Mouse (Mus musculus): ENCODE results near the gene Actl11. TPM values are rescaled to one million over a fixed set of nuclear protein-coding genes. Genes with fewer than 3 reads are reported as not detected.

Actl11 gene
- polyA plus RNA-seq, 1 experiment from 2014 or later, result not detected

Other genes with a start within 250 kb of the Actl11 start
- 1.1 and 1.9 TPM in 2 replicates for gene Gnat1, start 248.8 kb upstream of the Actl11 start, polyA plus RNA-seq (2015; fragmentation: Nextera tagmentation; extraction: Ambion mirVana)
- 19.7 and 21.3 TPM in 2 replicates for gene Sema3f, start 218.0 kb upstream of the Actl11 start, polyA plus RNA-seq (2015; fragmentation: Nextera tagmentation; extraction: Ambion mirVana)
- gene Rbm5, start 157.5 kb upstream of the Actl11 start, polyA plus RNA-seq (2015; fragmentation: Nextera tagmentation; extraction: Ambion mirVana), result 182 and 185 TPM in 2 replicates
- gene Rbm6, start 55.2 kb upstream of the Actl11 start, polyA plus RNA-seq (2015; fragmentation: Nextera tagmentation; extraction: Ambion mirVana), result 67.4 and 76.2 TPM in 2 replicates
- gene Mon1a, start 40.3 kb upstream of the Actl11 start, polyA plus RNA-seq (2015; fragmentation: Nextera tagmentation; extraction: Ambion mirVana), result 19.4 and 21.0 TPM in 2 replicates
- 10.8 TPM in 2 replicates for gene Mst1r, start 21.6 kb upstream of the Actl11 start, polyA plus RNA-seq (2015; fragmentation: Nextera tagmentation; extraction: Ambion mirVana)
- gene Camkv, start 7.2 kb downstream of the Actl11 start, polyA plus RNA-seq (2015; fragmentation: Nextera tagmentation; extraction: Ambion mirVana), result 3.0 and 3.1 TPM in 2 replicates
- gene Traip, start 21.7 kb downstream of the Actl11 start, polyA plus RNA-seq (2015; fragmentation: Nextera tagmentation; extraction: Ambion mirVana), result 17.2 and 18.3 TPM in 2 replicates
- 37.0 and 40.2 TPM in 2 replicates for gene Uba7, start 47.0 kb downstream of the Actl11 start, polyA plus RNA-seq (2015; fragmentation: Nextera tagmentation; extraction: Ambion mirVana)
- 6.1 and 6.9 TPM in 2 replicates for gene Gm20661, start 54.6 kb downstream of the Actl11 start, polyA plus RNA-seq (2015; fragmentation: Nextera tagmentation; extraction: Ambion mirVana)
- gene Inka1, start 57.4 kb downstream of the Actl11 start, polyA plus RNA-seq (2015; fragmentation: Nextera tagmentation; extraction: Ambion mirVana), result 47.6 and 54.7 TPM in 2 replicates
- gene Cdhr4, start 64.0 kb downstream of the Actl11 start, polyA plus RNA-seq (2015; fragmentation: Nextera tagmentation; extraction: Ambion mirVana), result 10.9 and 13.7 TPM in 2 replicates
- gene Gm20662, start 67.9 kb downstream of the Actl11 start, polyA plus RNA-seq (2015; fragmentation: Nextera tagmentation; extraction: Ambion mirVana), result 0.46 and 1.1 TPM in 2 replicates
- gene Ip6k1, start 74.0 kb downstream of the Actl11 start, polyA plus RNA-seq (2015; fragmentation: Nextera tagmentation; extraction: Ambion mirVana), result 46.7 and 48.4 TPM in 2 replicates
- 45.2 and 48.4 TPM in 2 replicates for gene Gmppb, start 120.8 kb downstream of the Actl11 start, polyA plus RNA-seq (2015; fragmentation: Nextera tagmentation; extraction: Ambion mirVana)
- gene Amigo3, start 124.7 kb downstream of the Actl11 start, polyA plus RNA-seq (2015; fragmentation: Nextera tagmentation; extraction: Ambion mirVana), result 3.5 and 3.6 TPM in 2 replicates
- 5.2 and 7.9 TPM in 2 replicates for gene Mst1, start 152.0 kb downstream of the Actl11 start, polyA plus RNA-seq (2015; fragmentation: Nextera tagmentation; extraction: Ambion mirVana)
- gene Rnf123, start 154.9 kb downstream of the Actl11 start, polyA plus RNA-seq (2015; fragmentation: Nextera tagmentation; extraction: Ambion mirVana), result 27.5 and 32.7 TPM in 2 replicates
- 73.7 and 76.1 TPM in 2 replicates for gene Apeh, start 166.1 kb downstream of the Actl11 start, polyA plus RNA-seq (2015; fragmentation: Nextera tagmentation; extraction: Ambion mirVana)